Mouse (Mus musculus) thymus, adult 2 months (tissue): ENCODE data around the gene Mmp28. TPM values are rescaled to one million over a fixed set of nuclear protein-coding genes. Genes with fewer than 3 reads are reported as not detected.

Source experiments
- DNase-seq: peaks from one replicate; pipeline ENCODE4 v3.0.0; 2021
- H3K27ac ChIP-seq: fragments of 200-500 bp; 2 replicates; pipeline ENCODE4 v1.5.1; 2012; ENCODE audit warnings: low read length, control low read depth; ENCODE audit not compliant: control insufficient read depth, insufficient read depth
- H3K27me3 ChIP-seq: fragments of 200-500 bp; 2 replicates; pipeline ENCODE4 v1.6.1; 2012; ENCODE audit warnings: mild to moderate bottlenecking, low read length, moderate library complexity, mixed read lengths; ENCODE audit not compliant: control insufficient read depth, insufficient read depth
- H3K36me3 ChIP-seq: fragments of 200-500 bp; 2 replicates; pipeline ENCODE4 v1.6.1; 2012; ENCODE audit warnings: mild to moderate bottlenecking, low read length, moderate library complexity; ENCODE audit not compliant: control insufficient read depth, insufficient read depth
- H3K4me1 ChIP-seq: fragments of 200-500 bp; replicated peaks from 2 replicates; pipeline ENCODE4 v1.6.1; 2012; ENCODE audit warnings: low read length; ENCODE audit not compliant: control insufficient read depth, insufficient read depth
- H3K4me3 ChIP-seq: fragments of 200-500 bp; 2 replicates; pipeline ENCODE4 v1.5.1; 2012; ENCODE audit warnings: mild to moderate bottlenecking, low read length, control low read depth, moderate library complexity; ENCODE audit not compliant: control insufficient read depth, insufficient read depth
- CTCF ChIP-seq: fragments of 200-500 bp; IDR thresholded peaks from 2 replicates; pipeline ENCODE4 v1.5.1; 2012; ENCODE audit warnings: mild to moderate bottlenecking, control low read depth, low read length, moderate library complexity, borderline replicate concordance; ENCODE audit not compliant: control insufficient read depth, poor library complexity, insufficient read depth; ENCODE audit errors: extremely low read depth
- POLR2A ChIP-seq: fragments of 200-500 bp; IDR thresholded peaks from 2 replicates; pipeline ENCODE4 v1.6.1; 2012; ENCODE audit warnings: mild to moderate bottlenecking, low read length, control low read depth, moderate library complexity; ENCODE audit not compliant: control insufficient read depth, poor library complexity, insufficient read depth; ENCODE audit errors: extremely low read depth
- WGBS: fragments of 180-500 bp; shearing (Covaris S2); methylation state at CpG from one replicate; pipeline ENCODE4 v1.1.7; 2018; 5-methylcytosine and 5-hydroxymethylcytosine counted together
- polyA plus RNA-seq: library from polyadenylated mRNA; depleted of rRNA; stranded (reverse); fragments of >200 nt; gene quantifications from 2 replicates; pipeline ENCODE4 v1.2.3, GENCODE M21; 2012; rRNA removed

The Mmp28 gene
- 6.0 and 8.2 TPM in 2 replicates for polyA plus RNA-seq

DNA sequence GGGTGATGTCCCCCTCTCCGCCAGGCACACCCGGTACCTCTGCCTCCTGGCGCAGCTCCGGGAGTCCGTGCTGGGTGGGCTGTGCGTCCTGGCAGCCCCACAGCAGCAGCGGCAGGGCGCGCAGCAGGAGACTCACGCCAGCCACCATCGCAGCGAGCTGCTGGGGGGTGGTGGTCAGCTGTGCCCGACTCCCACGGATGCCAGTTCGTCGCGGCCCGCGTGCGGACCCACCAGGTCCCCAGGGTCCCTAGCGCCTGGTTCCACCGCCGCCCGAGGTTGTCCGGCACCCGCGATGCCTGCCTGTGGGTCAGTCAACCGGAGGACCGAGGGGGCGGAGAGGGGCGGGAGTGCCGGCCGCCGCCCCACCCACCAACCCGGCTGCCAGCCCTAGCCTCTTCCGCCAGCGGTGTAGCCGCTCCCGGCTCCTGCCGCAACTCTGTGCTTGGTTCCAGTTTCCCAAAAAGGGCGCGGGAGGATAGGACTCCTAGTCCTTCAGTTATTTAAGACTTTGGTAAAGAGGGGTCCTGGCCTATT, at the start of gene Mmp28:
Gene Mmp28 (minus strand): TSS at position 361 of the 534 bp plus-strand sequence.
- under 1% methylated on average over 42 of the region's 42 CpGs for WGBS
- Histone ChIP-seq H3K4me3 (peak within 1 kb of the TSS; percentile 37), H3K36me3 (no peaks in the 10 kb centered on the region), H3K4me1 (peaks cover 5% of the 10 kb centered on the region), H3K27me3 (peaks cover 13% of the 10 kb centered on the region; the same call in 1 of the 2 replicates), H3K27ac (no peak within 1 kb of the TSS)
- no peak for TF ChIP-seq CTCF
- TF ChIP-seq POLR2A = no peak
- DNase-seq = no peak

DNA sequence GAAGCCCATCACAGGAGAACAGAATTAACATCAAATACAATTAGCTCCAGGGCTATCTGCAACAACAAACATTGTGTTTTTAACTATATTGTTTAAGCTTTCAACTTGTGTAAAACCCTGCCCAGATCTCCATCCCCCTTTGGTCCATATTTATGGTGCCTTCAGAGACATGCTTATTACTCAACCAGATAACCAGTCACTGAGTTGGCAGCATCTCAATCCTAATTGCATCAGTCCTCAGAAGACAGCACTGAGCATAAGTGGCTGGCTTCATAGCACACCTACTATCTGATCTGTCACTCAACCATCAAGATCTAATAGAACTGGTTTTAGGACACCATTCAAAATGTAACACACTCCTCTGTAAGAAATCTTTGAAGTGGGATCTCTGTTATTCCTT, 46.6 kb upstream of the Mmp28 start:
- Histone ChIP-seq H3K27me3 (no peaks in the 10 kb centered on the region), H3K4me1 (no peaks in the 10 kb centered on the region), H3K36me3 (peaks cover 25% of the 10 kb centered on the region), H3K27ac (no peak overlapping the region), H3K4me3 (no peak overlapping the region)
- no peak for DNase-seq
- TF ChIP-seq POLR2A = no peak
- no peak for TF ChIP-seq CTCF

DNA sequence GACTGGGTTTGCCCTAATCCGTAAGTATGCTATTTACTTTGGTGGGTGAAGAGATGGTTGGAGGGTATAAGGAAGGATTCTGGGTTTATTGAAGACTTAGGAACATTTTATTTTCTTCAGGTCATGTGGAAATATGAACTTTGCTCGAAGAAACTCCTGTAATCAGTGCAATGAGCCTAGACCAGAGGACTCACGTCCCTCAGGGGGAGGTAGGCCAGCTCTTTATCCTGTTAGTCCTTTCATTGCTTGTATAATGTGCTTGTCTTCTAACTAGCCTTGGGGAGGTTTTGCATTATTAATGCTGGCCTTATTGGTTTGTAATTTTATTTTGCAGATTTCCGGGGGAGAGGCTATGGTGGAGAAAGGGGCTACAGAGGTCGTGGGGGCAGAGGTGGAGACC, 41.4 kb upstream of the Mmp28 start:
- WGBS = 97% methylated on average over 5 of the region's 5 CpGs
- DNase-seq = no peak
- H3K4me3 ChIP-seq = no peak overlapping the region
- no peaks in the 10 kb centered on the region for H3K4me1 ChIP-seq
- H3K36me3 ChIP-seq = peaks cover 67% of the 10 kb centered on the region
- no peak for TF ChIP-seq POLR2A
- no peak for TF ChIP-seq CTCF
- H3K27ac ChIP-seq = no peak overlapping the region
- no peaks in the 10 kb centered on the region for H3K27me3 ChIP-seq

DNA sequence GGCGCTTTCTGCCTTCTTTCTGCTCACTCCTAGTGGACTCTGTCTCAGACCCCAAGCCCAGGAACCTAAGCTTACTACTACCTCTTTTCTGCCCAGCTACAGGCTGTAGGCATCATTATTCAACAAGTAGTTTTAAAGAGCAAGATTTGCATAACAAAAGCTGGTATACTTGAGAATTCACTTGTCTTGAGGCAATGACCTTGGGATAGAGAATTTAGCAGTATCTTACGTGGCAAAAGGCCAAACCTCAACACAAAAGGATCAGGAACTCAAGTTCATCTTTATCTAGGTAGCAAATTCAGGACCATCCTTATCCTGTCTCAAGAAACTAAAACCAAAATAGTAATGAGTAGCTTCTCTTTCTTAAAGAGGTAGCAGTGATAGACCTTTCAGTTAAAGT, 32.7 kb upstream of the Mmp28 start:
- Histone ChIP-seq H3K36me3 (peaks cover 22% of the 10 kb centered on the region), H3K27me3 (no peaks in the 10 kb centered on the region), H3K27ac (no peak overlapping the region), H3K4me1 (no peaks in the 10 kb centered on the region), H3K4me3 (no peak overlapping the region)
- TF ChIP-seq POLR2A = no peak
- no peak for TF ChIP-seq CTCF
- no peak for DNase-seq
- 98% methylated on average over 2 of the region's 2 CpGs for WGBS

DNA sequence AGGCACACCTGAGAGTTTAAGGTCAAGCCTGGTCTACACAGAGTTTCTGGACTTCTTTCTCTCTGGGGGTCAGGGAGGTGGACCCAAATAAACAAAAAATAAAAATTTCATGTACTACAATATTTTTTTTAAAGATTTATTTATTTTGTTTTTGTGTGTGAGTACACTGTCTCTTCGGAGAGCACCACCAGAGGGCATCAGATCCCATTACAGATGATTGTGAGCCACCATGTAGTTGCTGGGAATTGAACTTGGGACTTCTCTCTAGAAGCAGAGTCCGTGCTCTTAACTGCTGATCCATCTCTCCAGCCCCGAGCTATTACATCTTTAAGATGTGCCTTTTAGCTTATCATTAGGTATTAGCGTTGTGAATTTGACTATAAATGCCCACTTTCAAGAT, 28.6 kb upstream of the Mmp28 start:
- WGBS = 88% methylated on average over 4 of the region's 4 CpGs
- no peak for TF ChIP-seq CTCF
- TF ChIP-seq POLR2A = no peak
- no peak for DNase-seq

DNA sequence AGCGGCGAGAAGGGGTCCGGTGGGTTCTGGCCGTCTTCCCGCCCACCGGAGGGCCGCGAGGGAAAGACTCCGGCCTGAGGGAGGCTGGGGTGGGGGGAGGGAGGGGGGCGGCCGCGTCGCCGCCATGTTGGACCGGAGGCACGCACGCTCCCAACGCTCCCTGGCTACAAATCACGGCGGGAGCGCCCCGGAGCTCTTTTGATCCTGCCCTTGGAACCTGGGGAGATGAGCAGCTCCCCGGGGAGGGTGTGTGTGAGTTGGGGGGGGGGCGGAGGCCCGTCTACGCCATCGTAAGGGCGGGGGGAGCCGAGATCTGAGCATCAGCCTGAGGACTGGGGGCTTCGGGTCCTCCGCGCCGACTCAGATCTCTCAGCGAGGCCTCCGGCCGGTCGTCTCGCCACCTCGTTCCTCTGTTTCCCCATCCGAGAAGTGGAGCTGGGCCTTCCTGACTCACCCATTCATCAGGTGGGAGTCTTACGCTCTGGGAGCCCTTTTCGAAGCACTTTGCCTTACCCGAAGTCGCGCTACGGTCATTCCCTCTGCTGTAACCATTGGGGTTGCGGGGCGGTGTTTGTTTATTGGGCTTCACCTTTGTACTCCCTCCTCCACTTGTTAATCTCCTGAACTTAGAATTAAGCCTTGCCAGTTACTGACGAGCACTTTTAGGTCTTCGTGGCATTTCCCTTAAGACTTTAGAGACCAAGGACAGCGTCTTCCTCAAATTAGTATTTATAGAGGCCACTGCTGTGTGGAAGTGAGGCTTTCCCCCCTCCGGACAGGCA, 10.6 kb upstream of the Mmp28 start:
- WGBS = under 1% methylated on average over 50 of the region's 52 CpGs

More for the DNA sequence above, 28.6 kb upstream of the Mmp28 start:
- Histone ChIP-seq H3K4me3 (no peak overlapping the region), H3K36me3 (peaks cover 29% of the 10 kb centered on the region), H3K27me3 (no peaks in the 10 kb centered on the region), H3K4me1 (no peaks in the 10 kb centered on the region), H3K27ac (no peak overlapping the region)

More for the DNA sequence above, 10.6 kb upstream of the Mmp28 start:
- Histone ChIP-seq H3K27ac (peak overlapping the region; percentile 58; the same call in 1 of the 2 replicates), H3K27me3 (no peaks in the 10 kb centered on the region), H3K36me3 (no peaks in the 10 kb centered on the region), H3K4me3 (peak overlapping the region; percentile 93), H3K4me1 (peaks cover 7% of the 10 kb centered on the region)
- TF ChIP-seq CTCF (no peak), POLR2A (no peak)
- DNase-seq = peak; percentile 30
